Mouse (Mus musculus) layer of hippocampus, adult 2 months (tissue): ENCODE data around the gene Cherp. TPM values are rescaled to one million over a fixed set of nuclear protein-coding genes. Genes with fewer than 3 reads are reported as not detected.
A peak's percentile ranks its signal among the peaks of the same experiment; 100 is the strongest.

Source experiments
- DNase-seq, 2 experiments: peaks; one replicate each; pipeline ENCODE4 v3.0.0; 2022; ENCODE audit warnings: low spot score in 2 of 2
- H3K27ac ChIP-seq: fragments of 200-600 bp; 2 replicates; pipeline ENCODE4 v1.8.1; 2022
- H3K4me3 ChIP-seq: fragments of 200-600 bp; 2 replicates; pipeline ENCODE4 v1.8.1; 2022; ENCODE audit warnings: mild to moderate bottlenecking
- CTCF ChIP-seq: fragments of 200-600 bp; conservative IDR thresholded peaks from 2 replicates; pipeline ENCODE4 v1.8.1; 2022; ENCODE audit warnings: antibody characterized with exemption, mild to moderate bottlenecking, moderate library complexity
- long read RNA-seq, 2 experiments: library from polyadenylated mRNA; stranded (forward); transcript quantifications; one replicate each; pipeline ENCODE4 v2.0.0; 2021; ENCODE audit warnings: borderline mapping rate in 2 of 2
- total RNA-seq, 2 experiments: library from RNA; stranded (reverse); gene quantifications; 2 replicates each; pipeline ENCODE4 v1.2.3; 2021

The Cherp gene
- total RNA-seq: 10 to 100 TPM; 83.1 TPM
- long read RNA-seq, experiment 1, transcript Cherp-207 (18 exons, 3,646 nt): major isoform, 35 of 65 reads
- long read RNA-seq, experiment 1, partial matches to known transcripts: 17 of 65 reads
- long read RNA-seq, experiment 1, other reads (novel, unspliced or antisense): 11 of 65 reads
- long read RNA-seq, experiment 2, transcript Cherp-207 (18 exons, 3,646 nt): major isoform, 32 of 73 reads
- long read RNA-seq, experiment 2, partial matches to known transcripts: 23 of 73 reads
- long read RNA-seq, experiment 2, other reads (novel, unspliced or antisense): 15 of 73 reads

DNA sequence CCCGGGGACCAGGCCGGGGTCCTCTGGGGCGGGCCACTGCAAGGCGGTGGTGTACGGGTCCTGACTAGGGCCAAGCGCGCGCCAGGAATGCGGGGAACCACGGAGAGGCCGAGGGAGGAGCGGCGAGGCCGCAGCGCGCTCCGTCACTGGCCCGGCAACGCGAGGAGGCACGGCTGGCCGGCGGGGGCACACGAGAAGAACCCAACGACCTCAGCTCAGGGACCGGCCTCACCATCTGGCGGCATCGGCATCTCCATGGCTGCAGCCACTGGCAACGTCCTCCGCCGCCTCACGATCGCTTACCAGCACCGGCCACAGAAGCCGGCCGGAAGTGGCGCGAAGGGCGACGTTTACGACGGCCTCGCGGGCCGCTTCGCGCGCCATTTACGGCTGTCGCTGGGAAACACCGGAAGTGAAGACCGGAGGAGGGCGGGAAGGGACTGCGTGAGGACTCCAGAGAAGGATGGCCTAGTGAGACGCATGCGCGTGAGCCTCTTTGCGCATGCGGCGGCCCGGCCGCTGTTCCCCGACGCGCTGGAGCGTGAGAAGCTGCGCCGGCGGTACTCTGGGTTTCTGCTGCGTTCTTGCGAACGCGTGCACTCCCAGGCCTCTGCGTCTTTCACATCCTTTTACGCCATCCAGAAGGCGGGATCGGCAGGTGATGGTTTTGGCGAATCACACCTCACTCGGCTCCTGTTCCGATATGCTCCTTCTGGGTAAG, at the start of gene Cherp:
Cherp (minus strand) TSS at position 401 of the 721 bp plus-strand sequence.
- DNase-seq: peak; percentile 96 to 98
- peak within 1 kb of the TSS; percentile 96 for H3K27ac ChIP-seq
- H3K4me3 ChIP-seq: peak within 1 kb of the TSS; percentile 95
- no peak for TF ChIP-seq CTCF

DNA sequence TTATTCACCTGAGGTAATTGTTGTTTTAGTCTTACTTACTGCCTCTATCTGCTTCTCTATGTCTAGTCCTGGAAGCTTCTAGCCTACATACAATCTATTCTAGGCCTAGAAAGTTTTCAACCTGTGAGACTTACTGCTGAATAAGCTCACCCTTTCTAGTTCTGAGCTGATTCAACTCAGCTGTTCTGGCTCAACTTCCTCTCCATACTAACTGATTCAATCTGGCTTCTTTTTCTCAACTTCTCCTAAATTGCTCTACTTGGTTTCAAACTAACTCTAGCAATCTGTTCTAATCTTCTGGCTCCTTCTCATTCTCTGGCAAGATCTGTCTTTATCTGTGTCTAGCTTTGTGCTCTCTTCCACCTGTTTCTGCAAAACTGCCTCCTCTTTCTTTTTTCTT, 46.9 kb upstream of the Cherp start:
- DNase-seq: no peak
- TF ChIP-seq CTCF: no peak
- Histone ChIP-seq H3K27ac (no peak overlapping the region), H3K4me3 (no peak overlapping the region)

DNA sequence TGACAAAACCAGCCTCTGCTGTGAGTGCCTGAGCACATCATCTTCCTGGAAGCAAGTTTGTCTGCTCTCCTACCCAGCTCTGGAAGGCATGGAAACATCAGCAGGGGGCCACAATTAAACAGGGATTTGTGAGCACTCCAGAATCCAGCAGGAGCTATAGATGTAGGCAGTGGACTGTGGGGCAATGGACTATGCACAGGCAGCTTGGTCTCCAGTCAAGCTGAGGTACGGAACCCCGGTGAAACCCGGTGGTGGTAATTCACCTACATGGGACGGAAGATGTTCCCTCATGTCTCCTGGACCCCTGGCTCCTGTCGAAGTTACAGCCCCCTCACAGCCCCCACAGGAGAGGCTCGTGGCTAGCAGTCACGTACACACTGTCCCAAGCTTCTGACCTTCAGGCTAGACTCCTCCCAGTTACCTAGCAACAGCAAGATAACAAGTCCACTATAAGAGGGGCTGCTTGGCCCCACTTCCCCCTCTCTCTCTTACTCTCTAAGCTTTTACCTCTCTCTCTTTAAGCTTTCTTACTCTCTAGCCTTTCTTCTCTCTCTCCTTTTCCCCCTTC, 42.5 kb upstream of the Cherp start:
- TF ChIP-seq CTCF: no peak
- H3K27ac ChIP-seq: no peak overlapping the region

GRCm38 (mm10) chr8:72513158-72513557, 38.1 kb upstream of the Cherp start:
- Histone ChIP-seq H3K4me3 (no peak overlapping the region), H3K27ac (no peak overlapping the region)
- no peak for TF ChIP-seq CTCF

More for the DNA sequence above, 42.5 kb upstream of the Cherp start:
- no peak for DNase-seq
- no peak overlapping the region for H3K4me3 ChIP-seq

DNA sequence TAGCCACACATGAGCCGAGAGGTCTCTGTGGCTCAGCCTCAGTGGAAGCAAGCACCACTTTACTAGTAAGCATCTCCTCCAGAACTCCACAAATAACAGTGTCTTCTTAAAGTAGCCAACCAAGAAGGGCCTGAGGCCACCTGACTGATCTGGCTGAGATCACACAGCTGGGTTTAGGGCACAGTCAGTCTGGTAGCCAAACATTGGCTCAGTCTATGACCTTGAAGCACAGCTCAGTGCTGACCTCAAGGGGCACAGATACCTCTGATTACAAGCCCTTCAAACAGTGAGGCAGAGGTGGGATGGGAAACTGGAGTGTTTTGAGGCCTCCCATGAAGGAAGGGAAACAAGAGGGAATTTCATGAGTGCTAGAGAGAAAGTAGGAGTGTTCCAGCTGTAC, 37.6 kb upstream of the Cherp start:
- H3K4me3 ChIP-seq: no peak overlapping the region
- no peak overlapping the region for H3K27ac ChIP-seq
- no peak for TF ChIP-seq CTCF
- no peak for DNase-seq

More at GRCm38 (mm10) chr8:72513158-72513557, 38.1 kb upstream of the Cherp start:
- DNase-seq: no peak

DNA sequence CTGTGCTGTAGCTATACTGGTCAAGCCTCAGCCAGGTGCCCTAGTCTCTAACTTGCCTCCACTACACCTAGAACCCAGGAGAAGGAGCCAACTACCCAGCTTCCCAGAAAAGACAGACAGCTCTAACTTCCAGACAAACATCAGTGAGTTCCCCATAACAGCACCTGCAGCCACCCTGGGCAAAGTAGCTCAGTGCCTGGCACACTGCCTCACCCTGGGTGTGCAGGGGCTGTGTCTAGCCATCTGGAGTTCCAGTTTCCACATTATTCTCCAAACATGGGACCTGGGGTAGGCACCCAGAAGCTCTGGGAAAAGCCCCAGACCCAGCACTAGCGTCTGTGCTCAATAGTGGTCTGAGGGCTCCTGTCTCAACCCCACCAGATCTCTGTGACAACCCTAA, 32.5 kb upstream of the Cherp start:
- DNase-seq: no peak
- no peak for TF ChIP-seq CTCF
- Histone ChIP-seq H3K4me3 (no peak overlapping the region), H3K27ac (no peak overlapping the region; the same call in none of the 2 replicates)

- Histone ChIP-seq H3K4me3 (no peak overlapping the region), H3K27ac (peak overlapping the region; percentile 63)
- peak; percentile 37 for TF ChIP-seq CTCF
- DNase-seq: no peak
Observed at GRCm38 (mm10) chr8:72504637-72505314, 29.8 kb upstream of the Cherp start.

DNA sequence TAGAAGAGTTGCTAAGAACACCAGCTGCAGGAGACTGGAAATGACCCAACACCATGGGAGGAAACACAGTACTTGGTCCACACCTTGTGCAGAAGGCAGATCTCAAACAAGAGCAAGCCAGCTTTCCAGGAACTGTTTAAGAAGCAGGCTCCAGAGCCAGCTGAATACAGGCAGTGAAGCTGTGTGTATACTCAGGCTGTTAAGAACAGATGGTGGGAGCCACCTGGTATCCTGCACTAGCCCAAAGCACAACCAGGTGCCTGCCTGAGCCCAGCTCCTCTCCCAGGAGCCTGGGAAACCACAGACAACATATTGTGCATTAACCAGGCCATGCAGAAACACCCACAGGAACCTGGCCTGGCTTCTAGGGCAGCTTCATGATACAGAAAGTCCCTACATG, 29.1 kb upstream of the Cherp start:
- Histone ChIP-seq H3K27ac (peak overlapping the region; percentile 63), H3K4me3 (no peak overlapping the region)
- peak in 1 of 2 experiments; percentile 61 for DNase-seq
- no peak for TF ChIP-seq CTCF

DNA sequence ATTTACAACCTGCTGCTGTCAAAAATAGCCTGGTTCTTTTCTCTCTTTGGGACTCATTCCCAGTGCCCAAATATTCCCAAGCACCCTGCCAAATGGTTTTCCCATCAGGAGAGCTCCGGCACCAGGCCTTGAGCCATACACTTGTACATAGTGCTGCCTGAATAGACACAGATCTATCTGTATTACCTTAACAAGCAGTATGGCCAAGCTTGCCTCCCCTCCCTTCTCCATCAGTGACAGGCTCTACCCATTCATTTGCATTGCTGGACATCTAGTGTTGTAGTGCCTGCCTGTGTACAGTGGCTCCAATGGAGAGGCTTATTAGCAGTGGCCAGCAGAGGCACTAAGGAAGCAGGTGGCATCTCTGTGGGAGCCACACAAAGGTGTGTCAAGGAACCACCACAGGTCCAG, 25.5 kb upstream of the Cherp start:
- DNase-seq: no peak
- Histone ChIP-seq H3K27ac (peak overlapping the region; percentile 57), H3K4me3 (no peak overlapping the region)
- TF ChIP-seq CTCF: no peak

DNA sequence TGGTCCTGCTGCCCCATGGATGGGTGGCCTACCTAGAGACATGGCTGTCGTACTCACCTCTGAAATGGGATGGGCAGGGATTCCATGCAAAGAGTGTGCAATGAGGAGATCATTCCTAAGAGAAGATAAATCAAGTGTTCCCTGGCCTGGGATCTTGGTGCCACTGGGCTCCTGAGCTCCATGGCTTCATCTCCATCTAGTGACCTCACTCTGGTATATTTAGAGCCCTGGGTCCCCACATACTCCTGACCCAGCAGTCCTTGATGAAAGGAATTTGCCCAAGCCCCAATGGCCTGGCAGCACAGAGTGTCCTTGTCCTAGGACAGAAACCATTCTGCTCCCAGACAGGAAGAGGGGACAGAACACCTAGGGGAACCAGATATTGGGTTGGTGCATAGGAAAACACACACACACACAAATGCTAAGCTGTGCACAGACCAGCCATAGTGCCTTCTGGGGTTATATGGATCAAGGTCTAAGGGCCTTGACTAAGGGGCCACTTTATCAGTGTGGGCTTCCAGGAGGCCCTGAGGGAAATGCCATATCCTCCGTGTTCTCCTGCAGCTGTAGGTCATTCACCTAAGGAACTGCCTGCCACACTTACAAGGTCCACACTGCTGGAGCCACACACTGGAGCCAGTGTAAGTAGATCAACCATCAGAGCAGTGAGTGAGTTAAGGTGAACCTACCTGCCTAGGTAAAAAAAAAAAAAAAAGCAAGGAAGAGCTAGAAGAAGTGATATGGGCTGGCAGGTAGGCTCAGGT, 24.7 kb upstream of the Cherp start:
- Histone ChIP-seq H3K27ac (peak overlapping the region; percentile 57; the same call in 1 of the 2 replicates), H3K4me3 (no peak overlapping the region)
- no peak for DNase-seq
- TF ChIP-seq CTCF: no peak

DNA sequence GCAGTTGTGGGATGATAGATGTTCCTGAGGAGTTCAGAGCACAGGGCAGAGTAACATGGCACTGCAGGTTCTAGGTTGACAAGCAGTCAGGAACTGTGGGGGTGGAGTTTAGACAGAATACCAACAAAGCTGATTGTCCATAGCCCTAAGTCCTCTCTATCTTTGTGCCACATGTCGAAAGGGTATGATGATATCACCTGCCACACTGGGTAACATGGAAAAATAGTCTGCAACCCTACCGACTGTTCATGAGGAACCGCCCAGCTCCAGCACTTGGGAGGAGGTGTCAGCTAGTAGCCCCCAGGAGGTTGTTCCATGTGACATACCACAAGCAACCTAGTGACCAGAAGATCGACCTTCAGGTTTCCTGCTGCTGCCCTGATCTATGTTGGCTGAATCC, 23.5 kb upstream of the Cherp start:
- TF ChIP-seq CTCF: no peak
- Histone ChIP-seq H3K27ac (no peak overlapping the region), H3K4me3 (no peak overlapping the region)
- DNase-seq: no peak

GRCm38 (mm10) chr8:72497911-72498310, 22.9 kb upstream of the Cherp start:
- 0 out of 2 replicates have a peak overlapping the region, but pooled peaks have one; percentile 20 for H3K27ac ChIP-seq
- TF ChIP-seq CTCF: no peak
- no peak for DNase-seq
- H3K4me3 ChIP-seq: no peak overlapping the region
